Mouse (Mus musculus) olfactory bulb, adult 2 months (tissue): ENCODE data around the gene Hoxb5.

Experiments
- CTCF ChIP-seq: fragments of 200-500 bp; IDR thresholded peaks from 2 replicates; pipeline ENCODE4 v1.5.1; 2012; ENCODE audit warnings: low read depth, mild to moderate bottlenecking, low read length, moderate library complexity; ENCODE audit not compliant: insufficient read depth
- POLR2A ChIP-seq: fragments of 200-500 bp; IDR thresholded peaks from 2 replicates; pipeline ENCODE4 v1.6.1; 2012; ENCODE audit warnings: mild to moderate bottlenecking, low read depth, low read length, moderate library complexity; ENCODE audit not compliant: insufficient read depth

DNA sequence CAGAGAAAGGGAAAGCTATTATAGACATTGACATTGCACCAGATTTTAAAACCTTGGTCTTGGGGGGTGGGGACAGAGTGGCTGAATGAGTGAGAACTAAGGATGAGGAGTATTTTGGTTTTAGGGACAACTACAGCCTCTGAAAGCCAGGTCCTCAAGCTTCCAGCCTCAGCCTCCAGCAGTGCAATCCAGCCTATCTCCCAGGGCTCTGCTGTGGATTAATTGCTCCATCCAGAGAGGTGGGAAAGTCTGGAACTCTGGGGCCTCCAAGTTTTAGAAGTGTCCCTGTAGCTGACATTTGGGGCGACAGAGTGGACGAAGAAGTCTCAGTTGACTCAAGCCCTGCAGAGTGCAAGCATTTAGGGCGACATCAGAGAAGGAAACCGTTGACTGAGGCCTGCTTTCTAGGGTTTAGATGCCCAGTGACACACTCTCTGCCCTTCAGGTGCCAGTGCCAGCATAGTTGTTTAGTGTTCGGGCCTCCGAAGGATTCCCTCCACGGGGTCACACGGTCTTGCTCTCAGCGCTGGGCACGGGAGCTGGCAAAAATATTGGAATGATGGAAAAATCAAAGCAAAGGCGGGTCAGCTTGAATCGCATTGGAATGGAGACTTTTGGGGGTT, 10.8 kb downstream of the Hoxb5 start:
- TF ChIP-seq POLR2A (no peak), CTCF (no peak)
